Mouse (Mus musculus): ENCODE measurements around the gene Arfgap3. TPM values are rescaled to one million over a fixed set of nuclear protein-coding genes. Genes with fewer than 3 reads are reported as not detected.
"Not testable (repeated sequence)": the region's sequence is repeated elsewhere in the genome, so short reads cannot be mapped to it uniquely, and the experiment has no call there.

Gene Arfgap3
- polyA plus RNA-seq (2012; rRNA removed): 53.5 and 66.1 TPM in 2 replicates

DNA sequence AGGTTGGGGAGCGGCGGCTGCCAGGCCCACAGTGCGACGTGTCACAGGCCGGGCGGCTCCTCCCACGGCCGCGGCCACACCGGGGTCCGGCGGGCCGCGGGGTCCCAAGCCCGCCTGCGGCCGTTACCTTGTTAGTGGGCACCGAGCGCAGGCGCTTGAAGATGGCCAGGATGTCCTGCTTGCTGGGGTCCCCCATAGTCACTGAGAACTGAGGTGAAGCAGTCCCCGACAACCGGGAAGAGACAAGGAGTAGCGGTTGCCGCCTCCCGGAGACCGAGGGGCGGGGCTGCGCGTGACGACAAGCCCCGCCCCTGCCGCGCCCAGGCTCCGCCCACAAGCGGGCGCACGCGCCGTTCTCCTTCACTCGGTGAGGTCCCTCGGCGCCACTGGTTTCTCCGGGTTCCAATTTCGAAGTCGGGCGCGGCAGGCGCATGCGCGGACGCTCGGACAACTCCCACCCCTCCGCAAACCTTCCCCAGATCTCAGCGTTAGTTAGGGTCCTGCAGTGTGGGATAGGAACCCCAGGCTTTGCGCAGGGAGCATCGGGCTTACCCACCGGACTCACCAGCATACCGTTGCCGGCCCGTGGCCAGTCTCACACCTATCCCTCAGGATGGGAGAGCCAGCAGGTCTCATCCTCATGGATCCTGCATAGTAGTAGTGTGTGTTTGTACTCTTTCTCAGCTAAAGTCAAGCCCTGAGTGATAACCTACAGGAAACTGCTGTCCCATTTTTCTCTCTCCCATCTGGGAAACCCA lies at the start of gene Arfgap3:
Arfgap3 (minus strand) TSS at position 294 of the 758 bp plus-strand sequence.
- no peak for DNase-seq (ENCODE audit: low read depth)

DNA sequence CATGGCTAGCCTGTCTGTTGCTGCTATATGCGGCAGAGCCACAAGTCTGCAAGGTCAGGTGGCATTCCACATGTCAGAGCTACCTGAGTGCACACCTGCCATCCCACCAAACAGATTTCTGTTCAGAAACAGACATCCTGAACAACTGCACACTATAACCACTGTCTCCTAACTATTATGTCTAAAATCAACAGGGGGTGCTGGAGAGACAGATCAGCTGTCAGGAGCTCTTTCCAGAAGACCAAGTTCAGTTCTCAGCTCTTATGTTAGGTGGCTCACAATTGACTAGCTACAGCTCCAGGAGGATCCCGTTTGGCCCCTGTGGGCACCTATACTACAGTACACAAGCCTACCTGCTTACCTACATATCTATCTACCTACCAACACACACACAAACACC lies 42.7 kb upstream of the Arfgap3 start:
- DNase-seq (ENCODE audit: low read depth): no peak

DNA sequence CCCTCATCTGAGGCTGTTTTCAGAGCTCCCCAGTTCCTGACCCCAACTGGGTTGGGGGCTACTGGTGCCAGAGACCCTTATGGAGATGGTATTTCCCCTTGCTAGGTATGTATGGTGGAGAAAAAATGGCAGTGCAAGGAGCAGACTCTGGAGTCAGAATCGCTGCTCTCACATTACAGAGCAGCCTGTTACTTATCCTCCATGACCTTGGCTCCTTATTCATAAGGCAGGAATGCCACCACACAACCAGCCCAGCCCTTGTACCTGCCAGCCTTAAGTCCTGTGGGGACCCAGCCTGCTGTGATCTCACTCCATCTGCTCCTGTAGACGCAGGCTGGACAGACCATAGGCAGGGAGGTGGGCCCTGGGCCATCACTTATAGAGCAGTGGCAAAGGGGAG lies 37.9 kb upstream of the Arfgap3 start:
- no peak for DNase-seq (ENCODE audit: low read depth)

DNA sequence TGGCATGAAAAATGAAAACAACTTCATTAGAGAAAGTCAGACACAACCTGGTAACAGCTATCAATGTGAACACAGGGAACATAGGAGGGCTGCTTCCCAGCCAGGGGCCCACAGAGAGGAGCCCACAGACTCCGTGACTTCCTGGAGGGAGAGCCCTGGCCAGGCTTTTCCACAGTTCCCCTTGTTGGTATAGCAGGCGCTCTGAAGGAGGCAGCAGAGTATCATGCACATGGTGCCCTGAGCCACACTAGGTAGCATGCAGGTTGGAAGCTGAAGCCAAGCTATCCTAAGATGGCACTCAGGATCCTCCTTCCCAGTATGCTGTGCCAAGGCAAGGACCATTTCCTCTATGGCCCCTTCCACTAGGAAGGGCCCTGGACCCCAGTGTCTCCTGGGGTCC lies 33.6 kb upstream of the Arfgap3 start:
- no peak for DNase-seq (ENCODE audit: low read depth)

DNA sequence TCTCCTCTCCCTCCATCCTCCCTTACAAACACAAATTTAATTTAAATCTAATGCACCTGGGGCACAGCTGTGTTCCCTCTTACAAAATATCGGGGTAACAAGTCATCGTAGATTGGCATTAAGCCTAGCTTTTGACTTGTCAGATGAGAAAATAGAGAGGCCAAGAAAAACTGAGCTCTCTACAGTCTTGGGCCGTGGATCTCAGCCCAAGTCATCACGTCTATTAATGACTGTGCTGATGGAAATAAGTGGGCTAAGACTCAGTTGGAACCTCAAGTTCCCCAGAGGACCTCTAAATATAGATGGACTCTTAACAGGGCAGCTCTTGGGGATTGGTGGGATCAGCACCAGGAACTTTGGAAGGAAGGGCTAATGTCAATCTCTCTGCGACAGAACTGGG lies 33.1 kb upstream of the Arfgap3 start:
- DNase-seq (ENCODE audit: low read depth): peak; percentile 75

DNA sequence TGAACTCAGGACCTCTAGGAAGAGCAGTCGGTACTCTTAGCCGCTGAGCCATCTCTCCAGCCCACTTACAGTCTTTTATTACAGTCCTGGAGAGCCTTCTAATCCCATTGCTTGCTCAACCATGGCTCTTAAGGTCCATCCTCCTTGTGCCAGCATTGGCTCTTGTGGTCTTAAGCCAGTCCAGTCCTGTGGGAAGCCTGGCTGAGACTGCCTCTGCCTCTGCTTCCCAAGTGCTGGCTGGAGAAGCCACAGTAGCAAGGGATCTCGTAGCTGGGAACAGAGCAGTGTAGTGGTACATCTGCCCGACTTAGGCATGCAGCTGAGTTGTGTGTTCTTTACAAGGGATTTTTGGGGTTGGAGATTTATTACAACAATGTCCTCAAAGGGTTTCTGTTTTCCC lies 32.4 kb upstream of the Arfgap3 start:
- peak; percentile 82 for DNase-seq (ENCODE audit: low read depth)

DNA sequence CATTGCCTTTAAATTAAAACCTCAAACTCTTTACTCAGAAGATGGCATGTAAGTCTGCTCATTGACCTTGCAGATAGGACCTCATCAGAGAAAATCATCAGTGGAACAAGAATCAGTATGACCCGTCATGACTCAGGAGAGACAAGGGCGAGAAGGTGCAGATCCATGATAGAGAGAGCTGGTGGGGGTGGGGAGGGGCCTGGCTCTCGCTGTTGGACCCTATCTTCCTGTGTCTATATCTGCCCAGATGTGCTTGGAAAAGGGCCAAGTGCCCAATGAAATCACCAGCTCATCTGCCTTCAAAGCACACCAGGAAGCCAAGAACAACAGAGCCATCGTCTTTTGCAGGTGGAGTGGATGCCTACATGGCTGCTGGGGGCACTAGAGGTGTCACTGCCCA lies 27.1 kb upstream of the Arfgap3 start:
- DNase-seq (ENCODE audit: low read depth): no peak

DNA sequence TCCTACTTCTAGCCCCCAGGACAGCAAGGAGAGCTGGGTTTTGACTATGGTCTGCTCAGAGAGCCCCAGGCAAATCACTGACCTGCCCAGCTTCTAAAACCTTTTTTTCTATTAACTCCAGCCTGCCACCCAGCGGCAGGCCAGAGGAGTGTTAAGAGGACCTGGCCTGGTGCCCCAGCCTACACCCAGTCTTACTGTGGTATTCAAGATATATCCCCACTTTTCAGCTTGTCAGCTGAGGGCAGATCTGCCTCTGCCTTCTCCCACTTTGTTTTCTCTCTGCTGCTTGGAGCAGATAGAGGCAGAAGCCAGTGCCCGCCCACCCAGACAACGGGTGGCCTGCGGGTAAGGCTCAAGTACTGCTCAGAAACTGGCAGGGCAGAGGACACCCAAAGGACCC lies 25.1 kb upstream of the Arfgap3 start:
- DNase-seq (ENCODE audit: low read depth): no peak

DNA sequence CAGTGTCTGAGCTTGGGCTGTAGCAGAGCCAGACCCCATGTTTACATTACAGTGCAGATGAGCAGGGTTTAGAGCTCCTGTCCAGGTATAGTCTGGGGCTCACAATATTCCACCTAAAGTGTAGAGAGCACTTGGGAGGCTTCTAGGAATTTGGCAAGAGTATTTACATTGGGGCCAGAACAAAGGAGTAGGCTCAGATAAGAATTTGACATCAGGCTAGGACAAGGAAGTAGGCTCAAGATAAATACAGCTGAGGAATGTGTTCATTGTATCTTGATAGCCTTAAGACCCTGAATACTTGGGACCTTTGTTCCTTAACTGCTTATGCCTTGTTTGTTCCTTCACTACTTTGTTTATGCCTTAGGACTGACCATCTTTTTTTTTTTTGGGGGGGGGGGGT lies 24.0 kb upstream of the Arfgap3 start:
- DNase-seq (ENCODE audit: low read depth): no peak

DNA sequence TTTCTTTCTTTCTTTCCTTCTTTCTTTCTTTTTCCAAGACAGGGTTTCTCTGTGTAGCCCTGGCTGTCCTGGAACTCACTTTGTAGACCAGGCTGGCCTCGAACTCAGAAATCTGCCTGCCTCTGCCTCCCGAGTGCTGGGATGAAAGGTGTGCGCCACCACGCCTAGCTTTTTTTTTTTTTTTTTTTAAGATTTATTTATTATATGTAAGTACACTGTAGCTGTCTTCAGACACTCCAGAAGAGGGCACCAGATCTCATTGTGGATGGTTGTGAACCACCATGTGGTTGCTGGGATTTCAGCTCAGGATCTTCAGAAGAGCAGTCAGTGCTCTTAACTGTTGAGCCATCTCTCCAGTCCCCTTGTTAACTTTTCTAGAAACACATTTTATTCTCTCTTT lies 18.7 kb upstream of the Arfgap3 start:
- not testable (repeated sequence) for DNase-seq (ENCODE audit: low read depth)

DNA sequence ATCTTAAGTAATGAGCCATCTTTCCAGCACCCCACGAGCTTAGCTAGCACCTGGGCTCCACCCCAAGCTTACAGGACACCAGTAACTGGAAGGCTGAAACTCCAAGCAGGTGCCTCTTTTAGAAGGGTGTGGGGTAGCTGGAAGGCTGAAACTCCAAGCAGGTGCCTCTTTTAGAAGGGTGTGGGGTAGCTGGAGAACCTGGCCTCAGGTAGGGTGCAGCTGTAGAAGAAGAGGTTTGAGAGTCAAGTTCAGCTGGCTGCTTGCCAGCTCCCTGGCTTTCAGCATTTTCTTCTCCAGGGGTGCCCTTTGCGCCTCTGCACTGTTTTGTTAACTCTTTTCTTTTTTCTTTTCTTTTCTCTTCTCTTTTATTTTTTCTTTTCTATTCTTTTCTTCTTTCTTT lies 18.2 kb upstream of the Arfgap3 start:
- no peak for DNase-seq (ENCODE audit: low read depth)

DNA sequence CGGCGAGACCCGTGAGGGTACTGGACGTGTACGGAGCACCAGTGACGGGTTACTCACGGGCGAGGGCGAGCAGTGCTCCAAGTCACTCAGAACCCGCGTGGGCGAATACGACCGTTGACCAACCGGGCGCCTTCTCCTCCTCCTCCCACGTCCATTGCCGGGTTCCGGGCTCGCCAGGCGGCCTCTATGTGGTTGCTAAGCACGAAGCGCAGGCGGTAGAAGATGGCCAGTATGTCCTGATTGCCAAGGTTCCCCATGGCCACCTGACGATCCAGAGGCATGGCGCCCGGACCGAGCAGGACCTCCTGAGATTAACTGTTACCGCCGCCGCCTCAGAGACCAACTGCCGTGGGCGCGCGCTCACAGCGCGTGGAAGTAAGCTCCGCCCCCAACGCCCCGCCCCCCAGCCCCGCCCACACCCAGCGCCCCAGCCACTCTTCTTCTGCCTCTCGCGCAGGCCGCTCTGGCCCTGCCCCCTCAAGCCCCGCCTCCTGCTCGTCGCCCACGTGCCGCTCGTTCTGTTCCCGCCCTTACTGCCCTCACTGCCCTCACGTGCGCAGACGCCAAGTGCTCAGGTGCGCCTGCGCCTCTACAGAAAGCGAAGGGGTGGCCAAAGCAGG lies 17.0 kb upstream of the Arfgap3 start:
- DNase-seq (ENCODE audit: low read depth): no peak

DNA sequence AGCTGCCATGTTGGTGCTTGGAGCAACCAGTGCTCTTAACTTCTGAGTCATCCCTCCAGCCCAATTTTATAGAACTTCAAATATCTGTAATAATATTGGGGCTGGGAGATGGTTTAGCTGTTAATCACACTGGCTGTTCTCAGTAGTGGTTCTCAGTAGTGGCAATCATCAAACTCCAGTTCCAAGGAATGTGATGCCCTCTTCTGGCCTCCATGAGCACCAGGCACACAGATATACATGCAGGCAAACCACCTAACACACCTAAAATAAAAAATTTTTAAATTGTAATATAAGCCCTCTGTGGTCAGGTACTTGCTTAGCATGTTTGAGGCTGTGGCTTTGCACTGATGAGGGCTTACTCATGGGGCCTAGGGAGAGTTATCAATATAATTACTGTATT lies 15.7 kb upstream of the Arfgap3 start:
- no peak for DNase-seq (ENCODE audit: low read depth)

DNA sequence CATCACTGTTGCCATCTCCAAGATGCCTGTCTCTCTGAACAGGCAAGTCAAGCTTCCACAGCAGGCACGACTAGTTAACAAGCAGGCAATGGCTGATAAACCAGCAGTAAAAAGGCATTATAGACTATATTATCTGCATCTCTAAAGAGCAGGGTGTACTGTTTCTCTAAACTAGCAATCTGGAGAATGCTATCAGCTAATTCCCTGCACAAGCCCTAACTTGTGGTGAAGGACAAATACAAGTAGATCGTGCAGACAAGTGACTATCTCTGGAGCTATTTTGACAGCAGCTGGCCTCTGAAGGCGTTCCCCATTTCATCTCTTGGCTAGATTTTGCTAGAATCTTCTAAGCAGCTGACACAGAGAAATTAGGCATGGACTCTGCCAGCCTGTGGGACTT lies 14.1 kb upstream of the Arfgap3 start:
- DNase-seq (ENCODE audit: low read depth): no peak

DNA sequence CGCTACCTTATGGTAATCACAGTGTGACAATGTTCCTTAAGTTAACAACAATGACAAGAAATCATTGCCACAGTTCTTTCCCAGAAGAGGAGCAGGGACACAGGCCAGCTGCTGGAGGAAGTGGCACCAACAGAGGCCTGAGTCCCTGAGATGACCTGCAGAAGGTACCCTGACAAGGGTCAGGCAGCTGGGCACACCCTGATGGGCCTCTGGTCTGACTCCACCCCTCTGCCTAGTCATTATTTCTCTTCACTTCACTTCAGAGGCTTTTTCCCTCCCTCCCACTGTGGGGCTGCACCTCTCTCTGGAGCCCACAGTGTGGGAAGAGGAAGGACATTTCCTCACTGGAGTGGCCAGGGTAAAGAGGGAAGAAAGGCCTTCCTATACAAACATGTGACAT lies 12.8 kb upstream of the Arfgap3 start:
- not testable (repeated sequence) for DNase-seq (ENCODE audit: low read depth)

DNA sequence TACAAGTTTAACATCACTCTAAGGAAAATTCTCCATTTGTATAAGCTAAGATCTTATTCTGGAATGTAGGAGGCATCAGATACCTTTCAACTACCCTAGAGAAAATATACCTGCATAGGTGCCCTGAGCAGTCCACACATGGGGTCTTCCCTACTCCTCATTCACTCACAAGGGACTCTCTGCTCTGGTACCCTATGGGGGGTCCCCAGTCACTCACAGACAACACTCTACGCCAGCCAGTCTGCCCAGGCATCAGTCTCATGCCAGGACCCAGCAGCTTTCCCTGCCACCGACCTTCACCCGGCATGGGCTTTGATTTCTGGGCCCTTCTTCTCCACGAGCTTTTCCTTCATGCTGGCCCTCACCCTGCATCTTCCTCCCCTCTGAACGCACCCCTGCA lies 10.9 kb upstream of the Arfgap3 start:
- DNase-seq (ENCODE audit: low read depth): not testable (repeated sequence)

DNA sequence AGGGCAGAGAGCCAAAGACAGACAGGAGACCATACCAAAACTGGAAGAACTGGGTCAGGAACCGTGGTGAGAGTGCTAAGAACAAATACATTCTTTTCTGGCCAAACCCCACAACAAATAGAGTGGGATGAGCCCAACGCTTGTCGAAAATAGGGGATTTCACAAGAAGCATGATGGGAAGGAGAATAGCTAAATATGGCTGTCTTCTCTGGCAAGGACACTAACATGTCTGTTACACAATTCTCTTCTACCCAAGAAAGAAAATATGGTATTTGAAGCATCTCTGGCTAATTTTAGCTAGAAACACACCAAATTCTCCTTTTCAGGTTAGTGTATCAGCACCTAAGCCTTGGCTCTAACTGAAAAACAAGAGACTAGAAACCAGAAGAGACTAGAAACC lies 10.1 kb upstream of the Arfgap3 start:
- DNase-seq (ENCODE audit: low read depth): no peak

DNA sequence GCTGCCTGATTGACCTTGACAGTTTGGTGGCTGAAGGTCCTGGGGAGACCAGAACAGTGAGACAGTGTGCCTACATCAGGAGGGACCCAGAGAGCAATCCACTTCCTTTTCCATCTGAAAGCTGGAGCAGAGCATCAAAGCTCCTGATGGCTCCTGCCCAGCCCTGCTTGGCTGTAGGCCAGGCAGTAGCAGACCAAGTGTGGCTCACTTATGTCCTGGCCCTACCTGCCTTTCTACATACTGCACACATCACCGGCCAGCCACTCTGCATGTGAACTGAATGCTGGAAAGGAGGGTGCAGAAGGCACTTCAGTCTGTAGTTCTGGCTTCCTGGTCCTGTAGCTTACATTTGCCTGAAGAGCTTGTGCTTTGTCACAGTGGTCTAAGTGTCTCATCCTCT lies 8.4 kb upstream of the Arfgap3 start:
- DNase-seq (ENCODE audit: low read depth): no peak

DNA sequence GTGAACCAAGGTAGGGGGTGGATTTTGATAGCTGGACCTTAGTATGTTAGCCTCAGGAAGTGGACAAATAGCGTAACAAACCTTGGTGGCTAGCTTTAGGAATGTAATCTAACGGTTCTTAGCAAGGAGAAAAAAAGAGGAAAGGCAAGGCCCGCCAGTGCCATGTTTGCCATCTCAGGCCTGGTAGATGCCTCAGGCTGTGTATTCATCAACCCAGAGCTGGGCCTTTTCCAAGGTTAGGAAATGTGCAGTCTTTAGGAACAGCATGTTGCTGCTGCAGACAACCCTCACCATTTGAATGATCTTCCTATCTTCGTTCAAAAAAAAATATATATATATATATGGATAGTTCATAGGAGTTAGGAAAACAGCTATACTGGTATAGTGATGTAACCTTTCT lies 1.5 kb upstream of the Arfgap3 start:
- DNase-seq (ENCODE audit: low read depth): no peak

DNA sequence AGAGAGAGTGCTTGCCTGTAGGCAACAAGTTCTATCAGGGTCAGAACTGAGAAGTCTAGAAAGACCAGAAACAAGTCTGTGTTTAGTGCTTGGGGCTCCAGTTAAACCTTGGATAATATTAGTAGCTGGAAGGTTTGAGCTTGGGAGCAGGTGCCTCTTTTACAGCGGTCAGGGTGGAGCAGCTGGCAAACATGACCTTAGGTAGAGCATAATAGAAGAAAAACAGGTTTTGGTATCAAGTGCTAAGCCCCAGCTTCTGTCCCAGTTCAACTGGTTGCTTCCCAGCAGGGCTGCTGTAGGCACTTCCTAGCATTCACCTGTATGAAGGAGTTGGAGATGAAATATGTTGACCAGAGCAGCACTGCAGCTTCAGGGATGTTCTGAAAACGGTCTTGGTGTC lies 812 bp upstream of the Arfgap3 start:
- DNase-seq (ENCODE audit: low read depth): no peak

DNA sequence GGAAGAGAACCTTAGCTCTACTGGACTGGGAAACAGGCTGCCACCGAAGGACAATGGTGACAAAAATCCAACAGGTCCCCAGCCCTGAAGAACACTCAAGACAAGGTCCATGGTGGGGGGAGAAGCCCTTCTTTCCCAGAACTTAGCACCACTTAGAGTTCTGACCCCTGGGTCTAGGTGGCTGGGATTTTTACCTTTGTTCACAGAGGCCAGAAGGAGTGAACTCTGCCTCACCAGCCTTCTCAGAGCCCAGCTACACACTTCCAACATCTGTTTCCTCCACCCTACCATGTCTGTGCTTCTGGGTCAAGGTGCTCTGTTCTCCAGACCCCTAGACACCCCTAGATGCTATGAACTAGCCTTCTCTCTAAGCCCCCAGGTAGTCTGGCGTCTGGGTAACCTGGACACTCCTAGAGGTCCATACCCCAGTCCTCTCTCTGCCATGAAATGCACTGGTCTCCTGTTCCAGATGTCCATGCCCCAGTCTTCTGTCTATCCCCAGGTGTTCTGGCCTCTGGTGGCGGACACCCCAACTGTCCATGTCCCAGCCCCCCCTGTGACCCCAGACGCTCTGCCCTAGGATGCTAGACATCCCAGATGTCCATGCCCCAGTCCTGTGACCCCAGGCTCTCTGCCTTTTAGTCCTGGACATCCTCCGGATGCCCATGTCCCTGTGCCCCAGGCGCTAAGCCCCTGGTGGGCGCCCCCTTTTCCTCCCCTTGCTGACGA lies 658 bp downstream of the Arfgap3 start:
- DNase-seq (ENCODE audit: low read depth): no peak

DNA sequence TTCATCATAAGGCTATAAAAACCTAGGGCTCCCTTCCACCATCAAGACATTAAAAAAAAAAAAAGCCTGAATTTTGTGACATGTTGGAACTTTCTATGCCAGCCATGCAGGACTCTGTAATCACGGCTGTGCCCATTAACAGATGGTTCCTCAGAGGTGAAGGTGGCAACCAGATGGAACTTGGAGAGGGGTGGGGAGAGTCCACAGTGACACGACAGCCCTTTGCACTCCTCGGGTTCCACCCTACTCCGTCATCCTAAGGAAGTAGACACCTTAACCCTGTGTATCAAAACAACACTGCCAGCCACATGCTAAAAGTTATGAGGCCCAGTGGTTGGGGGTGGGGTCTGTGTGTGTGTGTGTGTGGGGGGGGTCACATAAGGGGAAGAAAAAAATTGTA lies 1.3 kb downstream of the Arfgap3 start:
- DNase-seq (ENCODE audit: low read depth): no peak

DNA sequence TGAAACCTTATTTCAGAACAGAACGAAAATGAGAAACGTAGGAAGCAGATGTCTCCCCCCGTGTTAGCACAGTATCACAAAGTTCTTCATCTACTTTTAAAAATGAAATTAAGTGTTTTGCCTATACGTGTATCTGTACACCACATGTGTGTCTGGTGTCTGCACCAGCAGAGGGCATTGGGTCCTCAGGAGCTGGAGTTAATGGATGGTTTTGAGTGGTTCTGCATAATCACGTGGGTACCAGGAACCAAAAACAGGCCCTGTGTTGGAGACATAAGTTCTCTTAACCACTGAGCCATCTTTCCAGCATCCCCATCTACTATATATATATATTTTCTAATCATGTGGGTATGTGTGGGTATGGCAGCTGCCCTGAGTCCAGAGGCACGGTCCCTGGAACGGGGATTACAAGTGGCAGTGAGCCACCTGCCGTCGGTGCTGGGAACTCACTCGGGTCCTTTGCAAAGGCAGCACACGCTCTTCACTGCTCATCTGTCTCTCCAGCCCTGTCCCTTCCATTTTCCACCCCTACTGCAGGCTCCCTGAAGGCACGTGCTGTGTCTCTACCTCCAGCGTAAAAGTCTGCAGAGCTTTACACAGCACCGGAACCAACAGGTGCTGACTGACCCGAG lies 4.0 kb downstream of the Arfgap3 start:
- DNase-seq (ENCODE audit: low read depth): no peak

Data from gonadal fat pad, adult 2 months (tissue).